Mouse (Mus musculus): ENCODE measurements around the gene Prm2. TPM values are rescaled to one million over a fixed set of nuclear protein-coding genes. Genes with fewer than 3 reads are reported as not detected.

Prm2 gene
- total RNA-seq (2021): not detected
- long read RNA-seq, experiment 1: 0 reads
- long read RNA-seq, experiment 2: 0 reads

- intact Hi-C loops (cut with DNase I): no loop called here
- no peak for DNase-seq (ENCODE audit: low spot score in 2 of 2)
Observed at GRCm38 (mm10) chr16:10796034-10796433, at the start of gene Prm2. TSS of gene Prm2 (minus strand) at chr16:10796134.

- intact Hi-C loops (cut with DNase I): loop anchor here (10.0 kb wide), 1 partner anchor 179 kb away; no protein-coding TSS in a partner anchor
- DNase-seq (ENCODE audit: low spot score in 2 of 2): no peak
Observed at GRCm38 (mm10) chr16:10844319-10844670, 48.4 kb upstream of the Prm2 start.

GRCm38 (mm10) chr16:10843486-10844318 is 47.8 kb upstream of the Prm2 start:
- intact Hi-C loops (cut with DNase I): loop anchor here (10.0 kb wide), 1 partner anchor 179 kb away; no protein-coding TSS in a partner anchor
- DNase-seq (ENCODE audit: low spot score in 2 of 2): peak in 1 of 2 experiments; percentile 19

GRCm38 (mm10) chr16:10842282-10842855 is 46.4 kb upstream of the Prm2 start:
- intact Hi-C loops (cut with DNase I): loop anchor here (10.0 kb wide), 1 partner anchor 178 kb away; no protein-coding TSS in a partner anchor

GRCm38 (mm10) chr16:10840018-10840417 is 44.1 kb upstream of the Prm2 start:
- intact Hi-C loops (cut with DNase I): loop anchor here (10.0 kb wide), 1 partner anchor 175 kb away; no protein-coding TSS in a partner anchor
- no peak for DNase-seq (ENCODE audit: low spot score in 2 of 2)

More at GRCm38 (mm10) chr16:10842282-10842855, 46.4 kb upstream of the Prm2 start:
- no peak for DNase-seq (ENCODE audit: low spot score in 2 of 2)

GRCm38 (mm10) chr16:10838487-10839245 is 42.7 kb upstream of the Prm2 start:
- intact Hi-C loops (cut with DNase I): loop anchor here (5.0 kb wide), 1 partner anchor 51 kb away; the partner anchor contains the start of genes Socs1 and Tnp2

GRCm38 (mm10) chr16:10837903-10838302 is 42.0 kb upstream of the Prm2 start:
- intact Hi-C loops (cut with DNase I): loop anchor here (5.0 kb wide), 1 partner anchor 51 kb away; the partner anchor contains the start of genes Socs1 and Tnp2
- no peak for DNase-seq (ENCODE audit: low spot score in 2 of 2)

More at GRCm38 (mm10) chr16:10838487-10839245, 42.7 kb upstream of the Prm2 start:
- no peak for DNase-seq (ENCODE audit: low spot score in 2 of 2)

GRCm38 (mm10) chr16:10837250-10837649 is 41.3 kb upstream of the Prm2 start:
- DNase-seq (ENCODE audit: low spot score in 2 of 2): no peak
- intact Hi-C loops (cut with DNase I): loop anchor here (5.0 kb wide), 1 partner anchor 50 kb away; the partner anchor contains the start of genes Socs1 and Tnp2

GRCm38 (mm10) chr16:10836388-10836787 is 40.5 kb upstream of the Prm2 start:
- DNase-seq (ENCODE audit: low spot score in 2 of 2): no peak
- intact Hi-C loops (cut with DNase I): loop anchor here (5.0 kb wide), 1 partner anchor 49 kb away; the partner anchor contains the start of genes Socs1 and Tnp2

GRCm38 (mm10) chr16:10834911-10835587 is 39.1 kb upstream of the Prm2 start, which contains the start of gene Rmi2:
TSS of gene Rmi2 (plus strand) at chr16:10835059.
- DNase-seq (ENCODE audit: low spot score in 2 of 2): peak; percentile 77 to 84
- intact Hi-C loops (cut with DNase I): loop anchor here (5.0 kb wide), 1 partner anchor 48 kb away; the partner anchor contains the start of genes Socs1 and Tnp2

- intact Hi-C loops (cut with DNase I): no loop called here
- DNase-seq (ENCODE audit: low spot score in 2 of 2): no peak
Observed at GRCm38 (mm10) chr16:10834542-10834910, 38.6 kb upstream of the Prm2 start.

- intact Hi-C loops (cut with DNase I): no loop called here
- DNase-seq (ENCODE audit: low spot score in 2 of 2): no peak
Observed at GRCm38 (mm10) chr16:10828461-10828805, 32.5 kb upstream of the Prm2 start.

GRCm38 (mm10) chr16:10827766-10828460 is 32.0 kb upstream of the Prm2 start:
- DNase-seq (ENCODE audit: low spot score in 2 of 2): no peak
- intact Hi-C loops (cut with DNase I): no loop called here

- intact Hi-C loops (cut with DNase I): no loop called here
- DNase-seq (ENCODE audit: low spot score in 2 of 2): no peak
Observed at GRCm38 (mm10) chr16:10827269-10827668, 31.3 kb upstream of the Prm2 start.

- intact Hi-C loops (cut with DNase I): no loop called here
Observed at GRCm38 (mm10) chr16:10825840-10826239, 29.9 kb upstream of the Prm2 start.

GRCm38 (mm10) chr16:10824536-10824935 is 28.6 kb upstream of the Prm2 start:
- DNase-seq (ENCODE audit: low spot score in 2 of 2): no peak
- intact Hi-C loops (cut with DNase I): no loop called here

More at GRCm38 (mm10) chr16:10825840-10826239, 29.9 kb upstream of the Prm2 start:
- DNase-seq (ENCODE audit: low spot score in 2 of 2): no peak

- intact Hi-C loops (cut with DNase I): no loop called here
Observed at GRCm38 (mm10) chr16:10821387-10821786, 25.5 kb upstream of the Prm2 start.

GRCm38 (mm10) chr16:10819966-10820365 is 24.0 kb upstream of the Prm2 start:
- intact Hi-C loops (cut with DNase I): no loop called here
- no peak for DNase-seq (ENCODE audit: low spot score in 2 of 2)

More at GRCm38 (mm10) chr16:10821387-10821786, 25.5 kb upstream of the Prm2 start:
- no peak for DNase-seq (ENCODE audit: low spot score in 2 of 2)
